Mouse (Mus musculus) hindbrain, embryonic 13.5 days (tissue): ENCODE measurements around the gene Dlg5. TPM values are rescaled to one million over a fixed set of nuclear protein-coding genes. Genes with fewer than 3 reads are reported as not detected.

ENCODE experiments used
- ATAC-seq: fragments of 200-750 bp; cut with Nextera tagmentation; 2 replicates; pipeline ENCODE4 v1.8.0; 2017; ENCODE audit warnings: moderate TSS enrichment; ENCODE audit not compliant: low FRiP score
- H3K27ac ChIP-seq: fragments of 300-500 bp; sonication (generic); 2 replicates; pipeline ENCODE4 v1.5.1; 2015; ENCODE audit warnings: inconsistent platforms, mild to moderate bottlenecking, moderate library complexity
- H3K27me3 ChIP-seq: fragments of 300-500 bp; sonication (generic); 2 replicates; pipeline ENCODE4 v1.6.1; 2015; ENCODE audit warnings: mild to moderate bottlenecking, inconsistent platforms
- H3K36me3 ChIP-seq: fragments of 300-500 bp; sonication (generic); 2 replicates; pipeline ENCODE4 v1.6.1; 2015; ENCODE audit warnings: mild to moderate bottlenecking, inconsistent platforms
- H3K4me1 ChIP-seq: fragments of 300-500 bp; sonication (generic); replicated peaks from 2 replicates; pipeline ENCODE4 v1.6.1; 2015; ENCODE audit warnings: inconsistent platforms
- H3K4me2 ChIP-seq: fragments of 300-500 bp; sonication (generic); 2 replicates; pipeline ENCODE4 v1.6.1; 2015; ENCODE audit warnings: inconsistent platforms, mild to moderate bottlenecking, moderate library complexity
- H3K4me3 ChIP-seq: fragments of 300-500 bp; sonication (generic); 2 replicates; pipeline ENCODE4 v1.5.1; 2015; ENCODE audit warnings: mild to moderate bottlenecking, inconsistent platforms
- H3K9ac ChIP-seq: fragments of 300-500 bp; sonication (generic); 2 replicates; pipeline ENCODE4 v1.6.1; 2015; ENCODE audit warnings: mild to moderate bottlenecking, inconsistent platforms
- H3K9me3 ChIP-seq: fragments of 300-500 bp; sonication (generic); 2 replicates; pipeline ENCODE4 v1.6.1; 2016; ENCODE audit warnings: inconsistent platforms
- WGBS: fragments of 180-500 bp; shearing (Covaris S2); methylation state at CpG from one replicate; pipeline ENCODE4 v1.1.7; 2015; 5-methylcytosine and 5-hydroxymethylcytosine counted together
- polyA plus RNA-seq: library from polyadenylated mRNA; unstranded; fragments of >200 nt; fragmentation: Nextera tagmentation; extraction: Ambion mirVana; gene quantifications from 2 replicates; pipeline ENCODE4 v1.2.1, GENCODE M21; 2015

Gene Dlg5
- polyA plus RNA-seq, 1 experiment from 2014 or later, result 18.7 TPM

- no peaks in the 10 kb centered on the region for H3K27me3 ChIP-seq
- 44% methylated on average over 7 of the region's 9 CpGs for WGBS
- no peak for ATAC-seq
- H3K9ac ChIP-seq, result no peak overlapping the region
- H3K4me2 ChIP-seq, result no peak overlapping the region
- peaks cover 53% of the 10 kb centered on the region for H3K4me1 ChIP-seq
- H3K27ac ChIP-seq, result peak overlapping the region; percentile 78
- 0 out of 2 replicates have a peak, but pooled peaks cover 4% of the 10 kb centered on the region for H3K36me3 ChIP-seq
- H3K4me3 ChIP-seq, result no peak overlapping the region
- no peaks in the 10 kb centered on the region for H3K9me3 ChIP-seq
These were observed 39.4 kb downstream of the Dlg5 start for GRCm38 (mm10) chr14:24206314-24206713.

GRCm38 (mm10) chr14:24205281-24205871, 40.3 kb downstream of the Dlg5 start:
- no peak overlapping the region for H3K4me2 ChIP-seq
- no peak overlapping the region for H3K9ac ChIP-seq
- no peaks in the 10 kb centered on the region for H3K9me3 ChIP-seq
- peaks cover 50% of the 10 kb centered on the region for H3K4me1 ChIP-seq
- H3K4me3 ChIP-seq, result no peak overlapping the region
- peak overlapping the region; percentile 78 for H3K27ac ChIP-seq
- peaks cover 10% of the 10 kb centered on the region for H3K36me3 ChIP-seq
- WGBS, result 19% methylated on average over 6 of the region's 6 CpGs
- peak; percentile 12; the same call in 1 of the 2 replicates for ATAC-seq
- H3K27me3 ChIP-seq, result no peaks in the 10 kb centered on the region

GRCm38 (mm10) chr14:24203210-24203609, 42.5 kb downstream of the Dlg5 start:
- H3K9me3 ChIP-seq, result no peaks in the 10 kb centered on the region
- H3K27me3 ChIP-seq, result no peaks in the 10 kb centered on the region
- H3K4me2 ChIP-seq, result no peak overlapping the region
- H3K27ac ChIP-seq, result no peak overlapping the region
- H3K4me1 ChIP-seq, result peaks cover 49% of the 10 kb centered on the region
- peaks cover 22% of the 10 kb centered on the region for H3K36me3 ChIP-seq
- no peak for ATAC-seq
- WGBS, result 92% methylated on average over 8 of the region's 8 CpGs
- no peak overlapping the region for H3K9ac ChIP-seq
- H3K4me3 ChIP-seq, result no peak overlapping the region

- Histone ChIP-seq H3K4me3 (no peak overlapping the region), H3K27me3 (no peaks in the 10 kb centered on the region), H3K27ac (no peak overlapping the region), H3K9ac (no peak overlapping the region), H3K4me1 (peaks cover 35% of the 10 kb centered on the region), H3K4me2 (no peak overlapping the region), H3K9me3 (no peaks in the 10 kb centered on the region), H3K36me3 (peaks cover 29% of the 10 kb centered on the region)
- no peak for ATAC-seq
- WGBS, result 96% methylated on average over 2 of the region's 2 CpGs
These were observed 44.9 kb downstream of the Dlg5 start for GRCm38 (mm10) chr14:24200771-24201170.

- Histone ChIP-seq H3K4me2 (no peak overlapping the region), H3K9ac (no peak overlapping the region), H3K9me3 (no peaks in the 10 kb centered on the region), H3K27ac (no peak overlapping the region), H3K36me3 (peaks cover 29% of the 10 kb centered on the region), H3K4me1 (peaks cover 24% of the 10 kb centered on the region), H3K27me3 (no peaks in the 10 kb centered on the region), H3K4me3 (no peak overlapping the region)
- no peak for ATAC-seq
- WGBS, result 91% methylated on average over 6 of the region's 6 CpGs
These were observed 46.0 kb downstream of the Dlg5 start for GRCm38 (mm10) chr14:24199732-24200131.

GRCm38 (mm10) chr14:24197865-24198264, 47.9 kb downstream of the Dlg5 start:
- WGBS, result 81% methylated on average over 5 of the region's 5 CpGs

GRCm38 (mm10) chr14:24196947-24197346, 48.8 kb downstream of the Dlg5 start:
- Histone ChIP-seq H3K9ac (no peak overlapping the region), H3K36me3 (peaks cover 29% of the 10 kb centered on the region), H3K9me3 (no peaks in the 10 kb centered on the region), H3K4me2 (no peak overlapping the region), H3K4me1 (peaks cover 10% of the 10 kb centered on the region), H3K27me3 (no peaks in the 10 kb centered on the region), H3K4me3 (no peak overlapping the region), H3K27ac (0 out of 2 replicates have a peak overlapping the region, but pooled peaks have one; percentile 40)
- ATAC-seq, result no peak
- WGBS, result 89% methylated on average over 6 of the region's 6 CpGs

More at GRCm38 (mm10) chr14:24197865-24198264, 47.9 kb downstream of the Dlg5 start:
- ATAC-seq, result no peak
- H3K4me3 ChIP-seq, result no peak overlapping the region
- no peak overlapping the region for H3K9ac ChIP-seq
- peaks cover 29% of the 10 kb centered on the region for H3K36me3 ChIP-seq
- no peak overlapping the region for H3K27ac ChIP-seq
- 0 out of 2 replicates have a peak, but pooled peaks cover 8% of the 10 kb centered on the region for H3K4me1 ChIP-seq
- no peaks in the 10 kb centered on the region for H3K9me3 ChIP-seq
- H3K27me3 ChIP-seq, result no peaks in the 10 kb centered on the region
- H3K4me2 ChIP-seq, result no peak overlapping the region

- Histone ChIP-seq H3K9me3 (no peaks in the 10 kb centered on the region), H3K9ac (no peak overlapping the region), H3K27ac (no peak overlapping the region), H3K36me3 (peaks cover 22% of the 10 kb centered on the region), H3K4me3 (no peak overlapping the region), H3K27me3 (no peaks in the 10 kb centered on the region), H3K4me1 (peaks cover 25% of the 10 kb centered on the region), H3K4me2 (no peak overlapping the region)
- ATAC-seq, result no peak
- WGBS, result 95% methylated on average over 13 of the region's 13 CpGs
These were observed 55.6 kb downstream of the Dlg5 start for GRCm38 (mm10) chr14:24190131-24190530.

- Histone ChIP-seq H3K36me3 (peaks cover 22% of the 10 kb centered on the region), H3K4me1 (peaks cover 25% of the 10 kb centered on the region), H3K27ac (no peak overlapping the region), H3K9me3 (no peaks in the 10 kb centered on the region), H3K27me3 (no peaks in the 10 kb centered on the region), H3K4me3 (no peak overlapping the region), H3K4me2 (no peak overlapping the region), H3K9ac (no peak overlapping the region)
- no peak for ATAC-seq
- WGBS, result 77% methylated on average over 7 of the region's 7 CpGs
These were observed 56.1 kb downstream of the Dlg5 start for GRCm38 (mm10) chr14:24189598-24189997.

GRCm38 (mm10) chr14:24185514-24185913, 60.2 kb downstream of the Dlg5 start:
- WGBS, result 59% methylated on average over 4 of the region's 4 CpGs
- ATAC-seq, result no peak
- Histone ChIP-seq H3K4me2 (no peak overlapping the region), H3K4me1 (peaks cover 27% of the 10 kb centered on the region), H3K9me3 (no peaks in the 10 kb centered on the region), H3K4me3 (no peak overlapping the region), H3K36me3 (peaks cover 14% of the 10 kb centered on the region), H3K27me3 (no peaks in the 10 kb centered on the region), H3K9ac (no peak overlapping the region), H3K27ac (no peak overlapping the region)

- H3K9ac ChIP-seq, result no peak overlapping the region
- no peak overlapping the region for H3K4me2 ChIP-seq
- no peak for ATAC-seq
- 85% methylated on average over 3 of the region's 3 CpGs for WGBS
- no peaks in the 10 kb centered on the region for H3K27me3 ChIP-seq
- H3K9me3 ChIP-seq, result no peaks in the 10 kb centered on the region
- H3K27ac ChIP-seq, result no peak overlapping the region
- no peak overlapping the region for H3K4me3 ChIP-seq
- peaks cover 17% of the 10 kb centered on the region for H3K4me1 ChIP-seq
- H3K36me3 ChIP-seq, result no peaks in the 10 kb centered on the region
These were observed 62.8 kb downstream of the Dlg5 start for GRCm38 (mm10) chr14:24182955-24183354.

- no peaks in the 10 kb centered on the region for H3K27me3 ChIP-seq
- no peaks in the 10 kb centered on the region for H3K9me3 ChIP-seq
- peaks cover 17% of the 10 kb centered on the region for H3K4me1 ChIP-seq
- no peak overlapping the region for H3K4me3 ChIP-seq
- peak overlapping the region; percentile 66 for H3K27ac ChIP-seq
- ATAC-seq, result peak; percentile 50
- H3K9ac ChIP-seq, result peak overlapping the region; percentile 51; the same call in 1 of the 2 replicates
- H3K4me2 ChIP-seq, result no peak overlapping the region
- peaks cover 9% of the 10 kb centered on the region for H3K36me3 ChIP-seq
- WGBS, result 33% methylated on average over 10 of the region's 10 CpGs
These were observed 63.8 kb downstream of the Dlg5 start for GRCm38 (mm10) chr14:24181811-24182506.
